Mouse (Mus musculus): ENCODE data around the gene Fbl. TPM values are rescaled to one million over a fixed set of nuclear protein-coding genes. Genes with fewer than 3 reads are reported as not detected.

Gene Fbl
- polyA plus RNA-seq, 1 experiment: 72.4 TPM

- TF ChIP-seq POLR2A (IDR thresholded peaks at IDR 0.05; ENCODE audit: control insufficient read depth, extremely low read depth, insufficient read depth, low read length, poor library complexity) (no peak), CTCF (IDR thresholded peaks at IDR 0.05; ENCODE audit: borderline replicate concordance, control insufficient read depth, extremely low read depth, insufficient read depth, low read length, poor library complexity) (no peak)
- Histone ChIP-seq H3K4me3 (ENCODE audit: control insufficient read depth, insufficient read depth, low read length) (no peak overlapping the region), H3K4me1 (replicated peaks; ENCODE audit: control insufficient read depth, insufficient read depth, low read length) (no peaks in the 10 kb centered on the region), H3K36me3 (ENCODE audit: control insufficient read depth, insufficient read depth, low read length) (no peaks in the 10 kb centered on the region), H3K27ac (ENCODE audit: control insufficient read depth, insufficient read depth, low read length) (no peak overlapping the region), H3K27me3 (ENCODE audit: control insufficient read depth, insufficient read depth, low read length) (no peaks in the 10 kb centered on the region)
- no peak for DNase-seq
- WGBS: 38% methylated on average over 6 of the region's 6 CpGs
Measured at GRCm38 (mm10) chr7:28159292-28159691, 10.2 kb upstream of the Fbl start.

DNA sequence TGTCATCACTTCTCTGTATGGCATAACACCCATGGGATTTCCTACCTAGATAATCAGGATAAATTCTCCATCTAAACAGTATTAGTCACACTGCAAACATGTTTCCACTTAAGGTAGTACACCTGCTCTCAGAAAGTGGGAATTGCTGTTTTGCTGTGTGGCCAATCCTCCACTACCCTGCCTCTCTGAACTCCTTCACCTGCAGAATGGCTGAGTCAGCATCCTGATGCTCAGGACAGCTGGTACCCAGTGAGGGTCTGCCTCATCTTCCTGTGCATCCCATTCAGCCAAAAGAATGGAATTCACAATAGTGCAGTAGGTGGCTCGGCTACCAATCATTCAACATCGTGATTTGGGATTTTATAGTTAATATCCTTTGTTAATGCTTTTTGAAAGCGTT, 9.6 kb upstream of the Fbl start:
- DNase-seq: no peak
- 88% methylated on average over 3 of the region's 3 CpGs for WGBS
- Histone ChIP-seq H3K27me3 (ENCODE audit: control insufficient read depth, insufficient read depth, low read length) (no peaks in the 10 kb centered on the region), H3K4me3 (ENCODE audit: control insufficient read depth, insufficient read depth, low read length) (no peak overlapping the region), H3K27ac (ENCODE audit: control insufficient read depth, insufficient read depth, low read length) (no peak overlapping the region), H3K36me3 (ENCODE audit: control insufficient read depth, insufficient read depth, low read length) (no peaks in the 10 kb centered on the region), H3K4me1 (replicated peaks; ENCODE audit: control insufficient read depth, insufficient read depth, low read length) (no peaks in the 10 kb centered on the region)
- no peak for TF ChIP-seq CTCF (IDR thresholded peaks at IDR 0.05; ENCODE audit: borderline replicate concordance, control insufficient read depth, extremely low read depth, insufficient read depth, low read length, poor library complexity)
- no peak for TF ChIP-seq POLR2A (IDR thresholded peaks at IDR 0.05; ENCODE audit: control insufficient read depth, extremely low read depth, insufficient read depth, low read length, poor library complexity)

GRCm38 (mm10) chr7:28161163-28161749, 8.3 kb upstream of the Fbl start:
- Histone ChIP-seq H3K4me3 (ENCODE audit: control insufficient read depth, insufficient read depth, low read length) (no peak overlapping the region), H3K27me3 (ENCODE audit: control insufficient read depth, insufficient read depth, low read length) (no peaks in the 10 kb centered on the region), H3K27ac (ENCODE audit: control insufficient read depth, insufficient read depth, low read length) (no peak overlapping the region), H3K4me1 (replicated peaks; ENCODE audit: control insufficient read depth, insufficient read depth, low read length) (no peaks in the 10 kb centered on the region), H3K36me3 (ENCODE audit: control insufficient read depth, insufficient read depth, low read length) (no peaks in the 10 kb centered on the region)
- DNase-seq: no peak
- 63% methylated on average over 9 of the region's 9 CpGs for WGBS
- TF ChIP-seq POLR2A (IDR thresholded peaks at IDR 0.05; ENCODE audit: control insufficient read depth, extremely low read depth, insufficient read depth, low read length, poor library complexity) (no peak), CTCF (IDR thresholded peaks at IDR 0.05; ENCODE audit: borderline replicate concordance, control insufficient read depth, extremely low read depth, insufficient read depth, low read length, poor library complexity) (no peak)

GRCm38 (mm10) chr7:28165406-28165805, 4.1 kb upstream of the Fbl start:
- WGBS: 87% methylated on average over 6 of the region's 6 CpGs
- H3K27me3 ChIP-seq (ENCODE audit: control insufficient read depth, insufficient read depth, low read length): no peaks in the 10 kb centered on the region
- peaks cover 6% of the 10 kb centered on the region; the same call in 1 of the 2 replicates for H3K4me1 ChIP-seq (replicated peaks; ENCODE audit: control insufficient read depth, insufficient read depth, low read length)

GRCm38 (mm10) chr7:28168320-28169115, 992 bp upstream of the Fbl start:
- H3K27ac ChIP-seq (ENCODE audit: control insufficient read depth, insufficient read depth, low read length): peak overlapping the region; percentile 82
- peak overlapping the region; percentile 39 for H3K4me3 ChIP-seq (ENCODE audit: control insufficient read depth, insufficient read depth, low read length)
- peak; percentile 66 for DNase-seq
- no peaks in the 10 kb centered on the region for H3K36me3 ChIP-seq (ENCODE audit: control insufficient read depth, insufficient read depth, low read length)
- 3% methylated on average over 9 of the region's 9 CpGs for WGBS
- no peaks in the 10 kb centered on the region for H3K27me3 ChIP-seq (ENCODE audit: control insufficient read depth, insufficient read depth, low read length)
- peaks cover 8% of the 10 kb centered on the region for H3K4me1 ChIP-seq (replicated peaks; ENCODE audit: control insufficient read depth, insufficient read depth, low read length)
- TF ChIP-seq POLR2A (IDR thresholded peaks at IDR 0.05; ENCODE audit: control insufficient read depth, extremely low read depth, insufficient read depth, low read length, poor library complexity): no peak
- TF ChIP-seq CTCF (IDR thresholded peaks at IDR 0.05; ENCODE audit: borderline replicate concordance, control insufficient read depth, extremely low read depth, insufficient read depth, low read length, poor library complexity): peak; percentile 74; the same call in 1 of the 2 replicates

More at GRCm38 (mm10) chr7:28165406-28165805, 4.1 kb upstream of the Fbl start:
- Histone ChIP-seq H3K27ac (ENCODE audit: control insufficient read depth, insufficient read depth, low read length) (no peak overlapping the region), H3K36me3 (ENCODE audit: control insufficient read depth, insufficient read depth, low read length) (no peaks in the 10 kb centered on the region), H3K4me3 (ENCODE audit: control insufficient read depth, insufficient read depth, low read length) (no peak overlapping the region)
- TF ChIP-seq CTCF (IDR thresholded peaks at IDR 0.05; ENCODE audit: borderline replicate concordance, control insufficient read depth, extremely low read depth, insufficient read depth, low read length, poor library complexity) (no peak), POLR2A (IDR thresholded peaks at IDR 0.05; ENCODE audit: control insufficient read depth, extremely low read depth, insufficient read depth, low read length, poor library complexity) (no peak)
- DNase-seq: no peak

GRCm38 (mm10) chr7:28175358-28175757, 5.8 kb downstream of the Fbl start:
- Histone ChIP-seq H3K27ac (ENCODE audit: control insufficient read depth, insufficient read depth, low read length) (no peak overlapping the region), H3K4me1 (replicated peaks; ENCODE audit: control insufficient read depth, insufficient read depth, low read length) (peaks cover 9% of the 10 kb centered on the region), H3K36me3 (ENCODE audit: control insufficient read depth, insufficient read depth, low read length) (peaks cover 16% of the 10 kb centered on the region; the same call in 1 of the 2 replicates), H3K27me3 (ENCODE audit: control insufficient read depth, insufficient read depth, low read length) (no peaks in the 10 kb centered on the region), H3K4me3 (ENCODE audit: control insufficient read depth, insufficient read depth, low read length) (no peak overlapping the region)
- 88% methylated on average over 4 of the region's 4 CpGs for WGBS
- no peak for DNase-seq
- no peak for TF ChIP-seq POLR2A (IDR thresholded peaks at IDR 0.05; ENCODE audit: control insufficient read depth, extremely low read depth, insufficient read depth, low read length, poor library complexity)
- no peak for TF ChIP-seq CTCF (IDR thresholded peaks at IDR 0.05; ENCODE audit: borderline replicate concordance, control insufficient read depth, extremely low read depth, insufficient read depth, low read length, poor library complexity)

Data from thymus, adult 2 months (tissue).